Mouse (Mus musculus) limb, embryonic 14.5 days (tissue): ENCODE results near the gene Gpr1. TPM values are rescaled to one million over a fixed set of nuclear protein-coding genes. Genes with fewer than 3 reads are reported as not detected.

Source experiments
- ATAC-seq: fragments of 200-750 bp; cut with Nextera tagmentation; 2 replicates; pipeline ENCODE4 v1.8.0; 2017; ENCODE audit warnings: low read depth, moderate number of reproducible peaks, moderate TSS enrichment; ENCODE audit not compliant: low FRiP score
- DNase-seq: peaks from one replicate; pipeline ENCODE4 v3.0.0-alpha.2; 2015; ENCODE audit warnings: low spot score
- H3K27ac ChIP-seq: fragments of 300-500 bp; sonication (generic); replicated peaks from 2 replicates; pipeline ENCODE4 v1.5.1; 2014; ENCODE audit warnings: low read depth, mild to moderate bottlenecking, low read length, moderate library complexity, mixed read lengths
- H3K27me3 ChIP-seq: fragments of 300-500 bp; sonication (generic); 2 replicates; pipeline ENCODE4 v1.6.1; 2014; ENCODE audit warnings: low read length, mixed read lengths; ENCODE audit not compliant: control insufficient read depth, insufficient read depth
- H3K36me3 ChIP-seq: fragments of 300-500 bp; sonication (generic); 2 replicates; pipeline ENCODE4 v1.6.1; 2014; ENCODE audit warnings: mild to moderate bottlenecking, low read length, moderate library complexity, mixed read lengths; ENCODE audit not compliant: control insufficient read depth, insufficient read depth
- H3K4me1 ChIP-seq: fragments of 300-500 bp; sonication (generic); 2 replicates; pipeline ENCODE4 v1.6.1; 2014; ENCODE audit warnings: antibody characterized with exemption, low read length, mixed read lengths; ENCODE audit not compliant: control insufficient read depth, insufficient read depth
- H3K4me2 ChIP-seq: fragments of 300-500 bp; sonication (generic); replicated peaks from 2 replicates; pipeline ENCODE4 v1.6.1; 2014; ENCODE audit warnings: low read depth, mild to moderate bottlenecking, low read length, moderate library complexity; ENCODE audit not compliant: severe bottlenecking
- H3K4me3 ChIP-seq: fragments of 300-500 bp; sonication (generic); replicated peaks from 2 replicates; pipeline ENCODE4 v1.5.1; 2014; ENCODE audit warnings: low read length
- H3K9ac ChIP-seq: fragments of 300-500 bp; sonication (generic); 2 replicates; pipeline ENCODE4 v1.6.1; 2014; ENCODE audit warnings: mild to moderate bottlenecking, low read depth, low read length, moderate library complexity; ENCODE audit not compliant: severe bottlenecking
- H3K9me3 ChIP-seq: fragments of 300-500 bp; sonication (generic); 2 replicates; pipeline ENCODE4 v1.6.1; 2016; ENCODE audit warnings: low read length; ENCODE audit not compliant: control insufficient read depth
- POLR2A ChIP-seq: fragments of 200-500 bp; IDR thresholded peaks from 2 replicates; pipeline ENCODE4 v1.8.0; 2012; ENCODE audit warnings: inconsistent platforms, mild to moderate bottlenecking, moderate library complexity, borderline replicate concordance; ENCODE audit not compliant: insufficient read depth, insufficient read length; ENCODE audit errors: extremely low read depth
- WGBS: fragments of 180-500 bp; shearing (Covaris S2); extraction: QIAGEN DNeasy Blood & Tissue Kit; methylation state at CpG from one replicate; pipeline ENCODE4 v1.1.7; 2014; 5-methylcytosine and 5-hydroxymethylcytosine counted together
- polyA plus RNA-seq, 2 experiments: library from polyadenylated mRNA; depleted of rRNA in 1 of 2; stranded (reverse) in 1 of 2; unstranded in 1 of 2; fragments of >200 nt; fragmentation: Nextera tagmentation in 1 of 2; extraction: Ambion mirVana in 1 of 2; gene quantifications; 2 replicates each; pipeline versions ENCODE4 v1.2.1 to v1.2.3; 2012 to 2014

Gene Gpr1
- polyA plus RNA-seq, 2 experiments: 0.29 to 0.34 TPM

GRCm38 (mm10) chr1:63207607-63208006 lies 6.7 kb downstream of the Gpr1 start:
- WGBS: 72% methylated on average over 3 of the region's 3 CpGs
- DNase-seq (no peak), ATAC-seq (no peak)
- H3K4me1 ChIP-seq: no peaks in the 10 kb centered on the region
- no peaks in the 10 kb centered on the region; the same call in 1 of the 2 replicates for H3K27me3 ChIP-seq
- TF ChIP-seq POLR2A: no peak
- H3K4me2 ChIP-seq: no peak overlapping the region
- no peak overlapping the region for H3K4me3 ChIP-seq
- H3K36me3 ChIP-seq: no peaks in the 10 kb centered on the region
- H3K9ac ChIP-seq: no peak overlapping the region
- no peaks in the 10 kb centered on the region for H3K9me3 ChIP-seq
- no peak overlapping the region for H3K27ac ChIP-seq

GRCm38 (mm10) chr1:63204660-63205394 lies 9.5 kb downstream of the Gpr1 start:
- H3K9ac ChIP-seq: no peak overlapping the region
- no peak for TF ChIP-seq POLR2A
- H3K4me3 ChIP-seq: no peak overlapping the region
- ATAC-seq (no peak), DNase-seq (no peak)
- no peak overlapping the region for H3K4me2 ChIP-seq
- H3K27ac ChIP-seq: no peak overlapping the region
- no peaks in the 10 kb centered on the region for H3K4me1 ChIP-seq
- H3K36me3 ChIP-seq: no peaks in the 10 kb centered on the region
- 0 out of 2 replicates have a peak, but pooled peaks cover 6% of the 10 kb centered on the region for H3K9me3 ChIP-seq
- WGBS: 36% methylated on average over 7 of the region's 7 CpGs
- no peaks in the 10 kb centered on the region; the same call in 1 of the 2 replicates for H3K27me3 ChIP-seq

- DNase-seq (no peak), ATAC-seq (0 out of 2 replicates have a peak, but pooled peaks have one; percentile 55)
- H3K4me1 ChIP-seq: no peaks in the 10 kb centered on the region
- no peak overlapping the region for H3K9ac ChIP-seq
- no peak overlapping the region for H3K27ac ChIP-seq
- WGBS: 9% methylated on average over 7 of the region's 7 CpGs
- no peak for TF ChIP-seq POLR2A
- H3K27me3 ChIP-seq: no peaks in the 10 kb centered on the region; the same call in 1 of the 2 replicates
- no peak overlapping the region for H3K4me2 ChIP-seq
- H3K9me3 ChIP-seq: 0 out of 2 replicates have a peak, but pooled peaks cover 7% of the 10 kb centered on the region
- no peak overlapping the region for H3K4me3 ChIP-seq
- no peaks in the 10 kb centered on the region for H3K36me3 ChIP-seq
Measured at GRCm38 (mm10) chr1:63203950-63204659, 10.2 kb downstream of the Gpr1 start.

- no peak for TF ChIP-seq POLR2A
- Histone ChIP-seq H3K4me3 (no peak overlapping the region), H3K27me3 (no peaks in the 10 kb centered on the region; the same call in 1 of the 2 replicates), H3K9ac (no peak overlapping the region), H3K27ac (no peak overlapping the region), H3K9me3 (0 out of 2 replicates have a peak, but pooled peaks cover 7% of the 10 kb centered on the region), H3K36me3 (no peaks in the 10 kb centered on the region), H3K4me1 (no peaks in the 10 kb centered on the region), H3K4me2 (no peak overlapping the region)
- 82% methylated on average over 1 of the region's 1 CpGs for WGBS
- no peak for ATAC-seq
- no peak for DNase-seq
Measured at GRCm38 (mm10) chr1:63203471-63203870, 10.9 kb downstream of the Gpr1 start.

- no peak overlapping the region for H3K9ac ChIP-seq
- WGBS: 64% methylated on average over 1 of the region's 1 CpGs
- no peak for TF ChIP-seq POLR2A
- H3K27ac ChIP-seq: no peak overlapping the region
- DNase-seq (no peak), ATAC-seq (no peak)
- H3K9me3 ChIP-seq: 0 out of 2 replicates have a peak, but pooled peaks cover 7% of the 10 kb centered on the region
- no peaks in the 10 kb centered on the region for H3K27me3 ChIP-seq
- H3K36me3 ChIP-seq: no peaks in the 10 kb centered on the region
- no peak overlapping the region for H3K4me3 ChIP-seq
- no peak overlapping the region for H3K4me2 ChIP-seq
- no peaks in the 10 kb centered on the region for H3K4me1 ChIP-seq
Measured at GRCm38 (mm10) chr1:63201672-63202071, 12.7 kb downstream of the Gpr1 start.
